Mouse (Mus musculus) left cerebral cortex, adult 9 months (tissue): ENCODE results near the gene D330045A20Rik.
"Not testable (repeated sequence)": the region's sequence is repeated elsewhere in the genome, so short reads cannot be mapped to it uniquely, and the experiment has no call there.

ENCODE experiments used
- DNase-seq, 2 experiments: peaks; one replicate each; pipeline ENCODE4 v3.0.0; 2022; ENCODE audit warnings: low spot score in 2 of 2

Gene D330045A20Rik

DNA sequence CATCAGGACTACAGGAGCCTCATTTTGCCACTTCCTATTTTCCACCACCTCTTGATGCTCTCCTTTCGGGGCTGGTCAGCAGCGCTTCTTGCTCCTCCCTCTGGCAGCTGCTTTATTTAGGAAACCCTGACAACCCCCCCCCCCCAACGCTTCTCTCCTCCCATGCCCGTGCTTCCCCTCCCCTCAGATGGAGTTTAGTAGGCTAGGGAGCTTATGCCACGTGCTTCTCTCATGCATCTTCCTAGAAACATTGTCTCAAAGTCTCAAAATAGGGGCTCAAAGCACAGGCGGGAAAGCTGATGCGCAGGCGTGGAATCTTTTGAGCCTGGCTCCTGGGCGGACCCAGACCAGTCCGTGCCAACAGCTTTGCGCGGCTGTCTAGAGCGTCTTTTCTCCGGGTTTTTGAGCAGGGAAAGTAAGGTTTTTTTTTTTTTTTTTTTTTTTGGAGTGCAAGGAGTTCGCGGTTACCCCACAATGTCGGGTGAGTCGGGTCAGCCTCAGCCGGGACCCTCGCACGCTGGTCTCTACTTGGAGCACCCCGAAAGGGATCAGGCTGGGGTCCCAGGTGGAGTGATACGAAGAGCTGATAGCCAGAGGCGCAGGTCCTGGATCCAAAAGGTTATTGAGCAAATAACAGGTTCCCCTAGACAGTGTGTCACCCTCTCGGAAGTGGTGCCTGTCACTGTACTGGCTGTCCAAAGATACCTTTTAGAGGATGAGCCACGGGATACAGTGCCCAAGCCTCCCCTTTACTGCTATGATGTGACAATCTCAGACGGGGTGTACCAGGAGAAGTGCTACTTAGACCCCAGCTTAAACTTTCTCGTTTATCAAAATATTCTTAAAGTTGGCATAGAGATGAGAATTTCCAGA lies at the start of gene D330045A20Rik:
Gene D330045A20Rik, plus strand, starts transcription at position 346 of the 873 bp plus-strand sequence.
- peak in 1 of 2 experiments; percentile 8 for DNase-seq

DNA sequence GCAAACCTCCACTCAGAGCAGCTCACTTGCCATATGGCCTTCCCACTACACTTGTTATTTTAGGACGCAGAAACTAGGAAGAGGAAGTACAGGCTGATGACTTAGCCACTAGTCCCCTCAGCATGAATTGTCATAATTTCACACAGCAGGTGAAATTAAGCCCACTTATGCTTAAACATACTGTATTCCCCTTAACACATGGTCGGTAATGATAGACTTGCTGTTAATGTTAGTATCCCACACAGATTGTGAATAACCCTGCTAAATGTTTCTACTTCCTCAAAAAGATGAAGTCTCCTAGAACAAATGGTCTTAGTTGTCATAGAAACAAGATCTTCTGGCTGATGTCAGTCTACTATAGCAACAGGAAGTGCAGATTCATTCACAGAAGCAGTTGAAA lies 47.6 kb upstream of the D330045A20Rik start:
- peak; percentile 7 to 30 for DNase-seq

DNA sequence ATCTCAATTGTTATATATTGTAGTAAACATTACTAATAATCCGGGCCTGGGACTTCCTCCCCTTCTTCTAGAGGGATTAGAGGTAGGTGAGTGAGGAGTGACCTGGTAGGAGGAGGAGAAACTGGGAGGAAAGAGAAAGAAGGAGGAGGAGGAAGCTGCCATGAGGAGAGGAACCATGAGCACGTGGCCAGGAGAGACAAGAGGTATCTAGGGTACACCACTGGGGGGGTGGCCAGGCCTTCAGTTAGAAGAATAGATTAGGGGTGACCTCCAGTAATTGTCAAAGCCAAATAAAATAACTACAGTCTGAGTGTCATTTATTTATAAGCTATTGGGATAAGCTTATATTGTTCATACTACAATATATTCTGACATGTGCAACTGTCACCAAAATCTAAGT lies 45.0 kb upstream of the D330045A20Rik start:
- no peak for DNase-seq

DNA sequence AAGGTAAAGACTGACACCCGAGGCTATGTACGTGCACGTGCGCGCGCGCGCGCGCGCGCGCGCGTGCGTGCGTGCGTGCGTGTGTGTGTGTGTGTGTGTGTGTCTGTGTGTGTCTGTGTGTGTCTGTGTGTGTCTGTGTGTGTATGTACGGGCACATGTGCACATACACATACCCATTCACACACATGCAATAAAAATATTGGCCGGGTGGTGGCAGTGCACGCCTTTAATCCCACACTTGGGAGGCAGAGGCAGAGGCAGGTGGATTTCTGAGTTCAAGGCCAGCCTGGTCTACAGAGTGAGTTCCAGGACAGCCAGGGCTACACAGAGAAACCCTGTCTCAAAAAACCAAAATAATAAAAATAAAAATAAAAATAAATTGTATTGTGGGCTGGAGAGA lies 39.1 kb upstream of the D330045A20Rik start:
- not testable (repeated sequence) for DNase-seq

DNA sequence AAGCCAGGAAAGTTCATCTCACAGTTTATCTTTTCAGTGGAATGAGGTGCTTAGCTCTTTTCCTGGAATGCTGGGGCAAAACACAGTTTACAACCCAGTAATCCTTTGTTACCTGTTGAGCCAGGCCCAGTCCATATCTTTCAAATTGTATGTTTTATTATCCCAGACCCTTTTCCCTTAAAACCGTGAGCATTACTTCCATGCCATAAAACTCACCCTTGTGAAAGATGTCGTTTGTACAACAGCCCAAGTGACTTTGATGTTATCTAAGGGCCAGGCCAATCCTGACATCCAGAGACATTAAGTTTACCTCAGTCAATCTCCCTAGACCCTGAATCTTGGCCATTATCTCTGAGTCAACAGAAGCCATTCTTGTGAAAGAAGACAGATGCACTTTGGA lies 23.4 kb upstream of the D330045A20Rik start:
- no peak for DNase-seq

DNA sequence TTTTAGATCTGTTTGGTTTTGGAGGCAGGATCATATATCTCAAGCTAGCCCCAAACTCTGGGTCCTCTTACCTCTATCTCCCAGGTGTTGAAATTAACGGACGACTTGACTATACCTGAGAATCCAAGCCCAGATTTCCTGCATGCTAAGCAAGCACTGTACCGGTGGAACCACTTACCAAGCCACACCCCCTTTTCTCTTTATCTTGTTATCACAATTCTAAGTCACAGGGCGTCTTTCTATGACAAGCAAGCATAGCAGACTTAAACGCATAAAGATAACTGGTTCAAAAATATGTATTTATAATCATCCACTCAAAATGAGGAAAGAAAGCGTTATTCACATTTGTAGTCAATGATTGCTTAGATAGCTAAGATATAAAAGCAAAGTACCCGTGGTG lies 1.9 kb downstream of the D330045A20Rik start:
- DNase-seq: no peak

DNA sequence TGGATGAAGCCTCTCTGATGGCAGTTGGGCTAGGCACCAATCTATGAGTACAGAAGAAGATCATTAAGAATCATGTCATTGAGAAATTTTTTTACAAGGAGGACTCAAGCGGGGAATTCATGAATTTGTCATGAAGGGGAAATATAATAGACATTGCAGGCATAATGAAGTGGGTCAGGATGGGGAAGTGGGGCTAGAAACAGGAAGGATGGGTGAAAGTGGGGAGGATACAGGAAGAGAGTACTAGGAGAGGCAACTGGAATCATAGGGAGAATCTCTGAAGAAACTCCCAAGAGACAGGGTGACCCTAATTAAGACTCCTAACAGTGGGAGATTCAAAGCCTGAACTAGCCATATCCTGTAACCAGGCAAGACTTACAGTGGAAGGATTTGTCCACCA lies 4.8 kb downstream of the D330045A20Rik start:
- DNase-seq: no peak

DNA sequence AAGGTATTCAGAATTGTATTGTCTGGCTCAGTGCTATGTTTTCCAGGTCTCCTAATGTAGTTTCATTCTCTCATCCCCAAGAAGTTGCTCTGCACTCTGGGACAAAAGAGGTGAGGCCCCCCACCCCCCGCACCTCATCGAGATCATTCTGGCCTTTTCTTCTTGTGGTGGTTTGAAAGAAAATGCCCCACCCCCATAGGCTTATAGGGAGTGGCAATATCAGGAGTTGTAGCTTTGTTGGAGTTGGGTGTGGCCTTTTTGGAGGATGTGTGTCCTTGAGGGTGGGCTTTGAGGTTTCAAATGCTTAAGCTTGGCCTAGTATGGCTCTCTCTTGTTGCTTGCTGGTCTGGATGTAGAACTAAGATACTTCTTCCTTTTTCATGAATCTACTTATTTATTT lies 36.0 kb downstream of the D330045A20Rik start:
- no peak for DNase-seq

DNA sequence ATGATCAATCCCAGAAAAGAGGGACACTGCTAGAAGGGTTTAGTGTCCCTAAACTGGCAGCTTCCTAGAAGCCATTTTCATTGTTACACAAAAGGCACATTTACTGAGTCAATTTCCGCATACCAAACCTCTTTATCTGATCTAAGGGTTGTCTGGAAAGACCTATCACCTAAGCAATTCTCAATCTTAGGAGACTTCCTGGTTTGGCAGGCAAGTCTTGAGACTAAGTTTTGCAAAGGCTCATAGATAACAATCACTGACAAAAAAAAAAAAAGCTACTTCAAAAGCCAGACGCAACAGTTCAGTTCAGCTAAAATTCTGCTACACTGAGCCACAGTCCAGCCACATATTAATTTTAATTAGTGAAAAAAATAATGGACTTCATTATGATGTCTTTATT lies 39.1 kb downstream of the D330045A20Rik start:
- no peak for DNase-seq

DNA sequence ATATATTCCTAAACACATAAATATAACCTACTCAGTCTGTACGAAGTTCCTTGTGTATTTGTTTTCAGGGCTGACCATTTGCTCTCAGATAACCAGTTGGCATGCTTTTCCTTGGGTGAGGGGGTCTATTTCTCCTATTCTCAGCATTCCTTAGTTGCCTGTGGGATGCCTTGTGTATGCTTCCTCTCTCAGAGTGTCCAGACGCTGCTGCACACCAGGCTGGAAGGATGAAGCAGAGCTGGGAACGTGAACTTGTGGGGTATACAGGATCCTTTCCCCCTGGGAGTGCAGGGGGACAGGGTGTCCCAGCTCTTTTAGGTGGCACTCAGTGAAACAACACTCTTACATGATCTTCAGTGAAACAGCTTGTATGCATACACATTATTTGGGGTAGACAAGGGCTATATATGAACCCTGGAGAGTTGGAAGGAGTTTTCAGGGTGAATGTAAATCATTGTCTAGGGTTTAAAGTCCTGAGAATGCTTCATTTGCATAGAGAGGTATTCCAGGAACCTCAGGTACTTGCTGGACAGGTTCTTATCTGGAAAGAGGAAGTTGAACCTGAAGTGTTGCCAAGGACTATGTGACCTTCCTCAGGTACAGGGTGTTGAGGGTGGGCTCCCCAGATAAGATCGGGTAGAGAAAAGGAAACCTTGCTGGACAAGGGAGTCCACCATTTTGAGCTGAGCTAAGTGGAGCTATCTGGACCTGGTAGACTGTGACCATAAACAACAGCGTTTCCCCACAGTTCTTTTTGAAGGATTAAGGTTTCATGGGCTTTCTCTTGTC lies 44.3 kb downstream of the D330045A20Rik start:
- no peak for DNase-seq

DNA sequence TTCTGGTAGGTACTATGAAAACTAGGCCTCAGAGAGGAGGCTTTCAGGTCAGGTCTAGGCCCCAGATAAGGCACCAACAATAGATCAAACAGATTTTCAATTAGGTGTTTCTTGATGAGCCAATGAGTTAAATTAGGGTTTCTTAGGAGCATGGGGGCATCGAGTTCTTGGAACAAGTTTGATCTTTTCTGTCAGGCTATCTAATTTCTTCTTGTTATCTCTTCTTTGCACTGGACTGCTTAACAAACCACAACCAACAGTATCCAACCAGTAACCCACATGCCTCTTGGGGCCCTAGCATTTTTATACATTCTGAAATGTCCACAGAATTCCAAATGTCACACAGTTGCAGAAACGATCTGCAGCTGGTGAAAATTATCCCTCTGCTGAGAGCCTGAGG lies 45.6 kb downstream of the D330045A20Rik start:
- DNase-seq: no peak

DNA sequence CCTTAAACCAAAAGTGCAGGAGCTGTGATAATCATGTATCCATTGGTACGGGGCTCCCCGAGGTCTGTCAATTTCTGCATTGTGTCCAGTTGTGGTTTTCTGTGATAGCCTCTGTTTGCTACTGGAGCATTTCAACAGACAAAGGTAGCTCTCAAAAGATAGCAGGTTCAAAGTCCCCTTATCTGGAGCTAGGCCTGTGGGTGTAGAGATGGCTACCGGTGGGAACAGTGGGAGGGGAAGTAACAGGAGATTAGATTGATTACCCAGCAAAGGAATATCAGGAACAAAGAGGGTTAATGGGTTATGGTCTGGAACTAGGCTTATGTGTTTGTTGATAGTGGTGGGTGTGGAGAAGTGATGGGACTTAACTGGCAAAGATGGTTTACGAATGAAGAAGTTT lies 46.8 kb downstream of the D330045A20Rik start:
- no peak for DNase-seq

DNA sequence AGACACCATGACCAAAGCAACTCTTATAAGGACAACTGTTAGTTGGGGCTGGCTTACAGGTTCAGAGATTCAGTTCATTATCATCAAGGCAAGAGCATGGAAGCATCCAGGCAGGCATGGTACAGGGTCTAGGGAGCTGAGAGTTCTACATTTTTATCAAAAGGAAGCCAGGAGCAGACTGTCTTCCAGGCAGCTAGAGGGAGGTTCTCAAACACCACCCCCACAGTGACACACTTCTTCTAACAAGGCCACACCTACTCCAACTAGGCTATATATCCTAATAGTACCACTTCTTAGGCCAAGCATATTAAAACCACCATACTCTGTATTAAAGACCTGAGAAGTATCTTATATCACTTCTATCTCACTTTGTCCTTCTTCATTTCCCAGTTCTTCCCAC lies 49.5 kb downstream of the D330045A20Rik start:
- no peak for DNase-seq

DNA sequence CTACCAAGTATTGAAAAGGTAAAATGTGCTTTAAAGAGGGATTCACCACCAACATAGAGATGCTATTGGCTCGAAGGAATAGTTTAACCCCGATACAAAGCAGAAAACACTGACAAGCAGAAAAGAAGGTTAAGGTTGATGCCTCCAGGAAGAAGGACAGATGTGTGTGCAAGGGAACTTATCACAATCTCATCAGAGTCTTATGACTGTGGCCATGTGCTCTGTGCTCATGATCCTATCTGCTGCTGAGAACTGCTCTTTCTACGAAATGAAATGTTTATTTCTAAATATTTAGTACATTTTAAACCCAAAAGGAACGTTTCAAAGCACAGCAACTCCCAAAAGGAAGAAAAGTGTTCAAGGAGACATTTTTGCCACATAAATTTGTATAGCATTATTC lies 52.1 kb downstream of the D330045A20Rik start:
- no peak for DNase-seq

DNA sequence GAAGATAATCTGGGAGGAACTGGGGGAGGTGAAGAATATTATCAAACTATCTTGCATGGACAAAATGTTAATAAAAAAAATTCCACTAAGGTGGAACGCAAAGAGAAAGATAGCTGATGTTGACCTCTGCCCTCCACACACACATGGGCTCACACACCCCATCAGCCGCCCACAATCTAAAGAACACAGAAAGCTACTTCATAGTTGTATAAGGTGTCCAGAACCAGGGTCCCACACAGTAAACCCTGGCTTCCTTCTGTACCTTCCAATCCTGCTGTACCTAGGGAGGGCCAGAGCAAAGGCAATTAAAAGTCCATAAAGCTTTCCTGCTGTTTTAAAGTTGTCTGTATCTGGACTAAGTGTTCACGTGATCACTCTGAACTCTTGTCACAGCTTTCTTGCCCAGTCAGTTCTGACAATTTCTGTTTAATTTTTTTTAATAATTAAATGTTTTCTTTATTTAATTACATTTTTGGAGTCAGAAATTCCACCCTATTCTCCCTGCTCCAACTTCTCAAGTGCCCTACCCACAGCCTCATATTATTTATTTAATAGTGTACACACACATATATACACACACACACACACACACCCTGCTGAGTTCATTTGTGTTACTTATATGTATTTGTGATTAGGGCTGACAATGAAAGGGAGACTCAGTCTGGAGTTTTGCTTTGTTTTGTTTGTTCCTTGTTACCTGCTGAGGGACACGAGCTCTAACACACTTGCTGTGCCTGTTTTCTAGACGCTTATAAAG lies 57.7 kb downstream of the D330045A20Rik start:
- DNase-seq: no peak

DNA sequence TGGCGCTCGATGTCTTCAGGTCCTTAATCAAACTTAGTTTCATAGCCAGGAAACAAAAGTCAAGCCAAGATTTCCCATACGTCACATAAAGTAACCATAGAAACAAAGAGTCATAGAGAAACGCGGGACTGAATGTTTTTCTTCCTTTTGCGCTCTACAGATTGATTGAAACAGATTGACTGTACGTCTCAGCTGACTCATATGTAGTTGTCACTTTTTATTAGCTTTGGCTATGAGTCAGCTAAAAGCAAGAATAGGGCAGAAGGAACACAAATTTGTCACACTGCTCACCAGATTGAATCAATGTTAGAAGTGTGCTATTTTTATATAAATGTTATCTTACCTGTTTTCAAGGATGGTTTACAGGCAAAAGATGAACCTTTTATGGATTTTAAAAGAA lies 63.6 kb downstream of the D330045A20Rik start:
- no peak for DNase-seq

DNA sequence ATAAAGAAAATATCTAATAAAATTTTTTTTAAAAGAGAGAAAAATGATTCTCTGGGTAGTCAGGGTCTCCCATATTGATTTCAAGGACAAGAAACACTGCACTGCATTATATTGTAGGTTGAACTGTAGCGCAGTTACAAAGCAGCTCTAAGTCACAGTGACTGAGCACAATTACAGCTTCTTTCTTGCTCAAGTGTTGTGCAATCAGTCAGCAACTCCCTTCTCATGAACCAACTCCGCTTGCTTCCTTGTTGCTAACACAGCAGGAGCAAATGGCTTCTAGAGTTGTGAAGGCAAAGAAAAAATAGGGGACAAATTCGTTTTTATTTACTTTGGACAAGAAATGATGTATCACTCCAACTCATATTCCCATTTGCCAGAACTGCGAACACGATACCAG lies 70.3 kb downstream of the D330045A20Rik start:
- no peak for DNase-seq

DNA sequence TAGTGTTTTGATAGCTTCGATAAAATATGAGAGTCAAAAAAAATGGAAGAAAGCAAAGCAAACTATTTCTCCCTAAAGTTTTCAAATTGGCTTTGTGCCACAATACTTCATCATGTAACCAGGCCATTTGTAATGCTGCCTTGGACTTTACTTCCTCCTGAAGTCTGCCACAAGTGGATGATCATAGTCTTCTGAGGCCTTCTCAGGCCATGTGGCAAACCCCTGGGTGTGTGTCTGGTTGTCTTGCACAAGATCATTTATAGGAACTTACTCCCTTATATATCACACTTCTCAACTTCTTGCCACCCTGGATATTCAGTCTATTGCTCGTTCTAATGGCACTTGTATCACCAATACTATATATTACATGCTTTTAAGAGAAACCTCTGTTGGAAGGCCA lies 71.9 kb downstream of the D330045A20Rik start:
- DNase-seq: no peak

DNA sequence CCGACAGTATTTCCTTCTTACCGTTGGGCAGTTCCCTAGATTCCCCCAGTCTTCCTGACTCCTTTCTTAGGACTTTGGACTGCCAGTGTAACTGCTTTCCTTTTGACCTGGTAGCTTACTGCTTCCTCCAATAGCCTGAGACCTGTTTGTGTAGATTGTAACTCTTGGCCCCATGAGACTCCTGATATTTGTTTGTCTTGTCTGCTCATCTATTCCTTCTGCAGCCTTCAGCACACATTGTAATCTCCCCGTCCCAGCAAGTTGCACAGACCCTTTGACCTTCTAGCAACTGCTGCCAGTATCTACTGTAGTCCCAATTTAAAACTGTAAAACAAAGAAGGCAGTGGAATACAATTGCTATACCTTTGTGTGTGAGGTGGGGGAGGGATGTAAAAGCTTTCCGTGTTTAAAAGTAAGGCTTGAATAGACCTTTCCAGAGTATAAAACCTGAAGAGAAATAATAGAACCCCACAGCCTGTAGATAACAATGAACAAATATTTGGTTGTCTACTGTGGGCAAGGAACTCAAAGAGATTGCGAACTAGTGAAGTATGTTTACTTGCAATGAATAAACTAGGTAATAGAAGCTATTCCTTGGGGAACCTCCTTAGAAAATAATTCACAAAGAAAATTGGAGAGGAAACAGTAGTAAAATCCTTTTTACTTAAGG lies 82.2 kb downstream of the D330045A20Rik start:
- no peak for DNase-seq

DNA sequence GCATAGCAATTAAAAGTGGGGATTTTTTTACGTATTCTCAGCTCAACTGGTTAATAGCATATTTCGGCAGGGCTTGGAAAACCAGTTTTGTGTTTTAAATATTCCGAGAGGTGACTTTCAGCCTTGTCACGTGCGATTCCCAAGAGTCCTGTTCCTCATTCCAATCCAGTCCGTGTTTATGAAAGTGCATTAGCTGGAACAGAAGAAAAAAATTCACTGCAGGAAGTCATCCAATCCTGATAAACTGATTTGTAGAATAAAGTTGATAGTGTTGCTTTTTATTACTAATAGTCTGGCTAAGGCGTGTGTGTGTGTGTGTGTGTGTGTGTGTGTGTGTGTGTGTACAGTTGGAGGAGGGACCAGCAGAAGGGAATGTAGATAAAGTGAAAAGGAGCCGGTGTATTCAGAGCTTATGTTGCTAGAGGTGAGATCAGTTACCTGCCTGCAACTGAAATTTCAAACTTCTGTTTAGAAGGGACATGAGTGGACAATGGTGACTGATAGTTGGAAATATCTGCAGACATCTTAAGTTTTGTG lies 82.8 kb downstream of the D330045A20Rik start, which contains the start of gene Rnf128:
Gene Rnf128, plus strand, starts transcription at position 392 of the 537 bp plus-strand sequence.
- no peak for DNase-seq

DNA sequence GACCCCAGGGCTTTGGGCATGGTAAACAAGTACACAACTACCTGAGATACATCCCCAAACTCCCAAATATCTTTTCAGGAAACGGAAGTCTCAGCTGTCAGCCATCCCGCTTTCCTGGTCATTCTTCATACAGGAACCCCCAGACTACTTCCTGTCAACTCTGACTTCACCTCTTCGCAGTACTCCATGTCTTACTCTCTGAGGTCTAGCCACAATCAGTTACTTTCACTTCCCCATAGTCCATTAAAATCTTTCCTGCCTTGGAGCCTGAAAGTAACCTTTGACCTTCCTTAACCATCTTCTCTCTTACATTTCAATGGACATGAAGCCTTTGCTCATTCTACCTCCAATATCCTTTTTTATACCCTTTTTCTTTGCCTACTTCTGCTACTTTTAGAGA lies 89.9 kb downstream of the D330045A20Rik start:
- DNase-seq: no peak
